Mouse (Mus musculus): ENCODE results near the gene Gpd1l.
"Not testable (repeated sequence)": the region's sequence is repeated elsewhere in the genome, so short reads cannot be mapped to it uniquely, and the experiment has no call there.

DNA sequence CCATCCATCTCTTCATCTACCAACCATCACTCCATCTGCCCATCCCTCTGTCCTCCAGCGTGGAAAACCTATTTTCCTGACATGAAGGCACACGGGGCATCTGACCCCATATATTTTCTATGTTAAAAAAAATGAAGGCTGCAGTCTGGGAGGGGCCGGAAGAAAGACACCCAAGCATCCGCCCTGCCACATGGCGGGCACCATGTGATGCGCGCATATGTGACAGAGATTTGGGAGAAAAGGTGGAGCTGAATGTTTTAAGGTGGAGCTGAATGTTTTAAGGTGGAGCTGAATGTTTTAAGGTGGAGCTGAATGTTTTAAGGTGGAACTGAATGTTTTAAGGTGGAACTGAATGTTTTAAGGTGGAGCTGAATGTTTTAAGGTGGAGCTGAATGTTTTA is 32.5 kb upstream of the Gpd1l start:
- not testable (repeated sequence) for TF ChIP-seq CTCF (IDR thresholded peaks at IDR 0.05; ENCODE audit: control insufficient read depth, insufficient read depth, insufficient replicate concordance, low read depth, low read length); POLR2A (IDR thresholded peaks at IDR 0.05; ENCODE audit: control insufficient read depth, low read depth, low read length)
